Mouse (Mus musculus) kidney, embryonic 16.5 days (tissue): ENCODE measurements around the gene Gata1. TPM values are rescaled to one million over a fixed set of nuclear protein-coding genes. Genes with fewer than 3 reads are reported as not detected.

Source experiments
- ATAC-seq: fragments of 200-750 bp; cut with Nextera tagmentation; 2 replicates; pipeline ENCODE4 v1.8.0; 2017; ENCODE audit warnings: moderate TSS enrichment; ENCODE audit not compliant: low FRiP score, low TSS enrichment
- H3K27ac ChIP-seq: fragments of 300-500 bp; sonication (generic); 2 replicates; pipeline ENCODE4 v1.5.1; 2014; ENCODE audit warnings: low read length
- H3K27me3 ChIP-seq: fragments of 300-500 bp; sonication (generic); 2 replicates; pipeline ENCODE4 v1.6.1; 2014; ENCODE audit warnings: low read length, control low read depth, mixed read lengths; ENCODE audit not compliant: insufficient read depth
- H3K36me3 ChIP-seq: fragments of 300-500 bp; sonication (generic); 2 replicates; pipeline ENCODE4 v1.6.1; 2014; ENCODE audit warnings: low read length, control low read depth, mixed read lengths; ENCODE audit not compliant: insufficient read depth
- H3K4me1 ChIP-seq: fragments of 300-500 bp; sonication (generic); 2 replicates; pipeline ENCODE4 v1.6.1; 2014; ENCODE audit warnings: low read length, control low read depth, mixed read lengths; ENCODE audit not compliant: insufficient read depth
- H3K4me2 ChIP-seq: fragments of 300-500 bp; sonication (generic); replicated peaks from 2 replicates; pipeline ENCODE4 v1.6.1; 2014; ENCODE audit warnings: low read depth, low read length
- H3K4me3 ChIP-seq: fragments of 300-500 bp; sonication (generic); 2 replicates; pipeline ENCODE4 v1.5.1; 2014; ENCODE audit warnings: mild to moderate bottlenecking, low read length
- H3K9ac ChIP-seq: fragments of 300-500 bp; sonication (generic); replicated peaks from 2 replicates; pipeline ENCODE4 v1.6.1; 2014; ENCODE audit warnings: low read length
- H3K9me3 ChIP-seq: fragments of 300-500 bp; sonication (generic); 2 replicates; pipeline ENCODE4 v1.6.1; 2016; ENCODE audit warnings: low read length, control low read depth
- WGBS: fragments of 180-500 bp; shearing (Covaris S2); extraction: QIAGEN DNeasy Blood & Tissue Kit; methylation state at CpG from one replicate; pipeline ENCODE4 v1.1.7; 2014; 5-methylcytosine and 5-hydroxymethylcytosine counted together
- polyA plus RNA-seq: library from polyadenylated mRNA; unstranded; fragments of >200 nt; fragmentation: Nextera tagmentation; extraction: Ambion mirVana; gene quantifications from 2 replicates; pipeline ENCODE4 v1.2.1, GENCODE M21; 2015

Gene Gata1
- polyA plus RNA-seq, 1 experiment from 2014 or later = 0.69 TPM

DNA sequence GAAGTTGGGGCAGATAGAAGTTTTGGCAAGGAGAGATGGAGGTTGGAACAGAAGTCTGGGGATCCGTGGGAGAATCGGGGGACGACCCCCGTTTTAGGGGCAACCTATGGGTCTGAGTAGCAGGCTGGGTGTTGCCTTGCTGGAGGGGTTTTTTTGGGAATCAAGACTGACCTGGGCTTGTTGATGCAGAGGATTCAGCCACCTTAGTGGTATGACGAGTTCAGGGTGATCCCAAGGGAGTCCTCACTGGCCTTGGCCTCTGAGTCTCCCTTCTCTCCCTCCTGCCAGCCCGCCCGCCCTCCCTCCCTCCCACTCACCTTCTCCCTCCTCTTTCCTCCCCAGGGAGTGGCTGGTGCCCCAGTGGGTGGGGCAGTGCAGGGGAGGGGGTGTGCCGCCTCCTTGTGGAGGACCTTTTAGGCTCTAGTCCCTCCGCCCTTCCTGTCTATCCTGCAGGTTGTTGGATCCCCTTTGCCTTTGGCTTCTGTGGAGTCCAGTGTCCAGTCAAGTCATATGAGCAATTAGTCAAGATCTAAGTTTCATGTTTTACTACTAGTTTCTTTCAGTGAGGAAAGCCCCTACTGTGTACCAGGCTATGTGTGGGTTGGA is 10.2 kb downstream of the Gata1 start:
- H3K27ac ChIP-seq = no peak overlapping the region
- no peaks in the 10 kb centered on the region for H3K36me3 ChIP-seq
- WGBS = 85% methylated on average over 6 of the region's 9 CpGs
- H3K9ac ChIP-seq = no peak overlapping the region
- no peak overlapping the region for H3K4me2 ChIP-seq
- no peaks in the 10 kb centered on the region for H3K4me1 ChIP-seq
- no peaks in the 10 kb centered on the region for H3K27me3 ChIP-seq
- ATAC-seq = peak; percentile 23; the same call in 1 of the 2 replicates
- H3K4me3 ChIP-seq = no peak overlapping the region
- H3K9me3 ChIP-seq = no peaks in the 10 kb centered on the region

- Histone ChIP-seq H3K4me3 (no peak overlapping the region), H3K9me3 (no peaks in the 10 kb centered on the region), H3K4me1 (no peaks in the 10 kb centered on the region), H3K36me3 (no peaks in the 10 kb centered on the region), H3K27ac (no peak overlapping the region), H3K27me3 (no peaks in the 10 kb centered on the region), H3K4me2 (no peak overlapping the region), H3K9ac (no peak overlapping the region)
- no peak for ATAC-seq
- 75% methylated on average over 4 of the region's 4 CpGs for WGBS
These were observed 11.7 kb downstream of the Gata1 start for GRCm38 (mm10) chrX:7966161-7966560.

GRCm38 (mm10) chrX:7963829-7964626 is 13.8 kb downstream of the Gata1 start:
- no peak overlapping the region for H3K4me2 ChIP-seq
- ATAC-seq = no peak
- WGBS = 80% methylated on average over 7 of the region's 7 CpGs

GRCm38 (mm10) chrX:7958868-7959267 is 19.0 kb downstream of the Gata1 start:
- no peak for ATAC-seq

More at GRCm38 (mm10) chrX:7963829-7964626, 13.8 kb downstream of the Gata1 start:
- no peak overlapping the region for H3K9ac ChIP-seq
- H3K36me3 ChIP-seq = no peaks in the 10 kb centered on the region
- no peak overlapping the region for H3K4me3 ChIP-seq
- no peaks in the 10 kb centered on the region for H3K9me3 ChIP-seq
- H3K27me3 ChIP-seq = no peaks in the 10 kb centered on the region
- no peaks in the 10 kb centered on the region for H3K4me1 ChIP-seq
- H3K27ac ChIP-seq = no peak overlapping the region

DNA sequence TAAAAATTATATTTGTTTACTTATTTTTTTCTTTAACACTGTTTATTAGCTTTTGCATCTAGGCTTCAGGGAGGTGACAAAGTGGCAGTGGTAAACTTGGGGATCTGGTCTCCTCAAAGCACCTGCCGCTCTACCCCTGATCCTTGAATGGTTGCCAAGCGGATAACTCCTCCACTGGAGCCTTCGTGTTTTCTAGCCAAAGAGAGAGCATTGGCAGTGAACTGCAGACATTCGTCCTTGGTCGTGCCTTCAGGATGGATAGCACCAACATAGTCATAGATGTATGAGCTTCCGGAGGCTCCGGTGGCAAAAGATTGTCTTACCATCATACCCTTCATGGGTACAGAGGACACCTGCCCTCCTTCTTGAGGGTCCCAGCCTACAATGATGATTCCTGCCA is 27.8 kb downstream of the Gata1 start:
- WGBS = 86% methylated on average over 7 of the region's 7 CpGs
- no peak for ATAC-seq
- H3K27me3 ChIP-seq = no peaks in the 10 kb centered on the region
- H3K36me3 ChIP-seq = no peaks in the 10 kb centered on the region
- no peak overlapping the region for H3K4me2 ChIP-seq
- H3K27ac ChIP-seq = no peak overlapping the region
- no peaks in the 10 kb centered on the region for H3K9me3 ChIP-seq
- no peaks in the 10 kb centered on the region; the same call in 1 of the 2 replicates for H3K4me1 ChIP-seq
- no peak overlapping the region for H3K4me3 ChIP-seq
- no peak overlapping the region for H3K9ac ChIP-seq

More at GRCm38 (mm10) chrX:7958868-7959267, 19.0 kb downstream of the Gata1 start:
- 85% methylated on average over 9 of the region's 9 CpGs for WGBS
- Histone ChIP-seq H3K4me1 (no peaks in the 10 kb centered on the region), H3K9ac (no peak overlapping the region), H3K9me3 (no peaks in the 10 kb centered on the region), H3K27me3 (no peaks in the 10 kb centered on the region), H3K4me2 (no peak overlapping the region), H3K27ac (no peak overlapping the region), H3K4me3 (no peak overlapping the region), H3K36me3 (no peaks in the 10 kb centered on the region)

- Histone ChIP-seq H3K9me3 (no peaks in the 10 kb centered on the region), H3K36me3 (no peaks in the 10 kb centered on the region), H3K27ac (peak overlapping the region; percentile 24; the same call in 1 of the 2 replicates), H3K27me3 (no peaks in the 10 kb centered on the region), H3K4me1 (no peaks in the 10 kb centered on the region; the same call in 1 of the 2 replicates), H3K4me2 (peak overlapping the region; percentile 55), H3K4me3 (peak overlapping the region; percentile 51), H3K9ac (peak overlapping the region; percentile 59)
- ATAC-seq = peak; percentile 99
- 20% methylated on average over 38 of the region's 38 CpGs for WGBS
These were observed 29.9 kb downstream of the Gata1 start for GRCm38 (mm10) chrX:7947900-7948492.

DNA sequence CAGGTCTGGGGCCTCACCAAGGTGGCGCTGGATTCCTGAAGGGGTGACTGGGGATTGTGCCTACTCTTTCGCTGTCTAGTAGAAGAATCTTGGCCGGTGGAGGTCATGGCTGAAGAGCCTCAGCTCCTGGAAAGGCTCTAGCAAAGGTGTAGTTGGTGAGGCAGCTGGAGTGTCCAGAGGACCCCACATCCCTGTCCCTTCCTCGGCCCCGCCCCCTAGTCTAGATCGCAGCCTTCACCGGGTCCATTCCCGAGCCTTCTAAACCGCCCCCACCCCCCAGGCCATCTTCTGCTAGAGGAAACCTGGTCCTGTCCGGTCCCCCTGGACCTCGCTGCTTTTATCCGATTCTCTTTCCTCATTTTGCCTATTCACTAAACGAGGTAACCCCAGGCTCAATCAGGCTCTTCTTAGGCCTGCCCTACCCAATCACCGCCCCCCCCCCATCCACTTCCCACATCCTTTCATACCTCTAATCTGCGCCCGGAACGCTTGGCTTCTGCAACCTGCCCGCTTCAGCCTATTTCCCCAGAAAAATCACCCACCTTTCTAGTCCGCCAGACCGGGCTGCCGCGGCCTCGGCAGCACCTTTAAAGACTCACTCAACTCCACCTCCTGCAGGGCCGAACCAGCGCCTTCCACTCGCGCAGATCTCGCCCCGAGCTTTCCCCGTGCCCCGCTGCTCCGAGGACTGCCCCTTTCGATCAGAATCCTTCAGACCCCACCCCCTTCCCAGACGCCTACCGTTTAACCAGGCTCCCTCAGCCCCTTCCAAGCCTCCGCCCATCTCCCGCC is 30.6 kb downstream of the Gata1 start, which contains the start of gene Hdac6:
Gene Hdac6 (minus strand): TSS at position 782 of the 792 bp plus-strand sequence.
- Histone ChIP-seq H3K4me1 (no peaks in the 10 kb centered on the region; the same call in 1 of the 2 replicates), H3K9ac (peak within 1 kb of the TSS; percentile 66), H3K9me3 (no peaks in the 10 kb centered on the region), H3K27ac (peak within 1 kb of the TSS; percentile 58), H3K36me3 (no peaks in the 10 kb centered on the region), H3K4me2 (peak within 1 kb of the TSS; percentile 55), H3K27me3 (no peaks in the 10 kb centered on the region), H3K4me3 (peak within 1 kb of the TSS; percentile 58)
- ATAC-seq = peak; percentile 52
- WGBS = 21% methylated on average over 37 of the region's 37 CpGs

DNA sequence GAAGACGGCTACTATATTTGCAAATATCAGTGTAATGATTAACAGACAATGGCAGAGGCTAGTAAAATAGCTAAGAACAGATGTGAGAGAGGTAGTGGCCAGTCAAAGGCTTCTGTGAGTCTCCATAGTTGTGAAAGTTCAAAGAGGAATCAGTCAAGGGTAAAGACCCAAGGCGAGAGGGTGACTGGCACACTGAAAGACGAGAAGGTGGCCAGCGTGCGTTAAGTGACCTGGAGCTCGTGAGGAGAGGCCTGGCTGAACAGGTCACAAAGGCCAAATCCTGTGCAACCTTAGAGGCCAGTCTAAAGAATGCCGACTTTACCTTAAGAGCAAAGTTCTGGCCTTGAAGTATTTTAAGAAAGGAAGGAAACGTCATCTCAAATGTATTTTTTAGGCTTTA is 32.3 kb downstream of the Gata1 start:
- H3K27ac ChIP-seq = no peak overlapping the region
- H3K9me3 ChIP-seq = no peaks in the 10 kb centered on the region
- H3K27me3 ChIP-seq = no peaks in the 10 kb centered on the region
- 0 out of 2 replicates have a peak, but pooled peaks cover 2% of the 10 kb centered on the region for H3K36me3 ChIP-seq
- no peak for ATAC-seq
- WGBS = 50% methylated on average over 8 of the region's 8 CpGs
- no peak overlapping the region for H3K9ac ChIP-seq
- H3K4me2 ChIP-seq = no peak overlapping the region; the same call in 1 of the 2 replicates
- H3K4me1 ChIP-seq = no peaks in the 10 kb centered on the region; the same call in 1 of the 2 replicates
- H3K4me3 ChIP-seq = no peak overlapping the region

DNA sequence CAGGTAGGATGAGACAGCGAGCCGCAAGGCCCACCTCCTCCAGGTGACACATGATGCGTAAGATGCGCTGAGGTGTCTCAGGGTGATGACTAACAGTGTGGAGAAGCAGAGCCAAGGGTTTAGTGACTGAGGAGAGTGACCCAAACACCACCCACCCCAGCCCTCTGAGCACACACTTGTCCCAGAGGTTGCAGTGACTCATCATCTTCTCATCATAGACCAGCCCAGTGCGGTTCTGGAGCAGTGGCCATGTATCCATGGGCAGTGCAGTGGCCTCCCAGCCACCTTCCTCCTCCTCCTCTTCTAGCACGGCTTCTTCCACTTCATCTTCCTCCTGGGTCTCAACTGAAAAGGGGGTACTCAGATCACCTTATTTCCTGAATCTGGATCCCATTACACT is 40.2 kb downstream of the Gata1 start:
- Histone ChIP-seq H3K27ac (no peak overlapping the region), H3K9me3 (no peaks in the 10 kb centered on the region), H3K27me3 (no peaks in the 10 kb centered on the region), H3K4me1 (no peaks in the 10 kb centered on the region), H3K4me3 (no peak overlapping the region), H3K4me2 (no peak overlapping the region), H3K36me3 (peaks cover 22% of the 10 kb centered on the region), H3K9ac (no peak overlapping the region)
- no peak for ATAC-seq
- WGBS = 93% methylated on average over 6 of the region's 6 CpGs
